Mouse (Mus musculus): ENCODE results near the gene Nisch. TPM values are rescaled to one million over a fixed set of nuclear protein-coding genes. Genes with fewer than 3 reads are reported as not detected.

The Nisch gene
- polyA plus RNA-seq, 1 experiment = 160 TPM

DNA sequence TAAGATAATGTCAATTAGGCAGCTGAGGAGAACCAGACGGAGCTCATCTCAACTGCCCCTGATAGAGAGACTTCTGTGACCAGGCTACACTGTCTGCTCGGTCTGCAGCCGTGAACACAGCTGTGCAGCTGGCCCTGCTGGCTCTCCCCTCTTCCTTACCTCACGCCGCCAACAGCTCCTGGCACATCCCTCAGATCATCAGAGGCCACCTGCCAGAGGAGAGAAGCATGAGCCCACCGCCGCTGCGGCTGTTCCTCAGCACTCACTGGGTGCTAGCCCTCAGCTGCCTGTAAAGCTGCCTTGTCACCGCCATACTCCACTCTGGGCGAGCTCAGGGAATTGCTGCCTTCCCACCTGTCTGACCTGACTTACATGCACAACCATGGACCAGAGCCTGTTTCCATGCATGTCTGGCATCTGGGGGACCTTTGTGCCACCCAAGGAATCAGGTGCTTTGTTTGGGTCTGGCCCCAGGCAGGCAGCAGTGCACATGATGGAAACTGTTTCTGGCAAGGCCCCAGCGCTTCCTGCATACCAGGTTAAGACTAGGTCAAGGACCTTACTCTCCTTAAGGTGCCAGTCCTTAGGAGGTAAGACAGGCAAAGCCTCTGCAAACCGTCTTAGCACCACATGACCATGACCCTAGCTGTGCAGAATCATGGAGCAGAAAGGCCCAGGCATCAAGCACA is 36.9 kb downstream of the Nisch start:
- no peak overlapping the region for H3ac ChIP-seq (ENCODE audit: control insufficient read depth, insufficient read length, low read depth)
- H3K36me3 ChIP-seq (ENCODE audit: control insufficient read depth, insufficient read depth) = peaks cover 97% of the 10 kb centered on the region
- no peaks in the 10 kb centered on the region for H3K27me3 ChIP-seq (ENCODE audit: control insufficient read depth, insufficient read depth, insufficient read length)
- peaks cover 6% of the 10 kb centered on the region for H3K79me3 ChIP-seq (ENCODE audit: low read depth)
- H3K79me2 ChIP-seq (ENCODE audit: control insufficient read depth, insufficient read depth) = peaks cover 6% of the 10 kb centered on the region
- no peak for TF ChIP-seq MYOD1 (IDR thresholded peaks at IDR 0.05; ENCODE audit: control insufficient read depth, insufficient read length, low read depth)
- TF ChIP-seq CTCF (IDR thresholded peaks at IDR 0.05; ENCODE audit: control insufficient read depth, insufficient read depth, insufficient read length) = no peak
- no peak for TF ChIP-seq MAX (IDR thresholded peaks at IDR 0.05)
- no peak overlapping the region for H3K4me3 ChIP-seq (ENCODE audit: insufficient read depth, poor library complexity, severe bottlenecking)

DNA sequence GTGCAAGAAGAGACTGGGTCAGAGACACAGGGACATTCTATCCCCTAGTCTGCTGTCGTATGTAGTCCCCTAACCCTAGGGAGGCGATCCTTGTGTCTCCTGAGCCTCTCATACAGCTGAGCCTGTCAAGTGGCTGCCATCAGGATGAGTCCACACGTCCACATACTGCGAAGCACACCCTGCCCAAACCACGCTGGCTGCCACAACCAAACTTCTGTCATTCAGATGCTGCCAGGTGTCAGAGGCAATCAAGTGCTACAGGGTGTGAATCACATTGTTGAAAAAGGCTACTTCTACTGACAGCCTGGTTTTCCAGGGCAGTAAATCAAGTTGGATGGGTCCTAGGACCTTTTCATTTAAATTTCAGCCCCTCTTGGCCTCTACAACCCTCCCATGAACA is 39.0 kb downstream of the Nisch start:
- H3K27me3 ChIP-seq (ENCODE audit: control insufficient read depth, insufficient read depth, insufficient read length) = no peaks in the 10 kb centered on the region
- no peak overlapping the region for H3ac ChIP-seq (ENCODE audit: control insufficient read depth, insufficient read length, low read depth)
- no peak overlapping the region for H3K4me3 ChIP-seq (ENCODE audit: insufficient read depth, poor library complexity, severe bottlenecking)
- TF ChIP-seq MAX (IDR thresholded peaks at IDR 0.05) (no peak), FOSL1 (IDR thresholded peaks at IDR 0.05; ENCODE audit: insufficient read depth, low read length, poor library complexity, severe bottlenecking) (no peak), MYOG (IDR thresholded peaks at IDR 0.05; ENCODE audit: control insufficient read depth, extremely low read depth, insufficient read length) (no peak), USF1 (IDR thresholded peaks at IDR 0.05; ENCODE audit: low read depth) (no peak), MYOD1 (IDR thresholded peaks at IDR 0.05; ENCODE audit: control insufficient read depth, insufficient read length, low read depth) (no peak), CEBPB (IDR thresholded peaks at IDR 0.05; ENCODE audit: low read depth) (no peak), CTCF (IDR thresholded peaks at IDR 0.05; ENCODE audit: control insufficient read depth, insufficient read depth, insufficient read length) (no peak)
- peaks cover 6% of the 10 kb centered on the region for H3K79me2 ChIP-seq (ENCODE audit: control insufficient read depth, insufficient read depth)
- H3K36me3 ChIP-seq (ENCODE audit: control insufficient read depth, insufficient read depth) = peaks cover 93% of the 10 kb centered on the region
- H3K79me3 ChIP-seq (ENCODE audit: low read depth) = peaks cover 6% of the 10 kb centered on the region

DNA sequence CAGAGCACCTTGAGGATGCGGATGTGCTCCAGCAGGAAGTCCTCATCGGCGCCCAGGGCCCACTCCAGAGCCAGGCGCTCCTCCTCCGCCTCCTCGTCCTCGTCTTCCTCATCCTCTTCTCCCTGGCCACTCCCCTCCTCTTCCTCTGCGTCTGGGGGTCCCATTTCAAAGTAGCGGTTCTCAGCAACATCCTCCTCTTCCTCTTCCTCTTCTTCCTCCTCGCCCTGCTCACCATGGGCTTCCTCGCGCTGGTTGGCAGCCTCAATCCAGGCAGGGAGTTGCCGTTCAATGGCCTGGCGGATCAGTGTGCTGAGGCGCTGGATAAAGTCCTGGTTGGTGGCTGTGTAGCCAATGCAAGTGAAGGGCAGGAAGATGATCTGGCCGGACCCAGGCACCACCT is 39.5 kb downstream of the Nisch start:
- no peak overlapping the region for H3K4me3 ChIP-seq (ENCODE audit: insufficient read depth, poor library complexity, severe bottlenecking)
- no peaks in the 10 kb centered on the region for H3K27me3 ChIP-seq (ENCODE audit: control insufficient read depth, insufficient read depth, insufficient read length)
- H3K79me3 ChIP-seq (ENCODE audit: low read depth) = peaks cover 6% of the 10 kb centered on the region
- H3ac ChIP-seq (ENCODE audit: control insufficient read depth, insufficient read length, low read depth) = no peak overlapping the region
- peaks cover 93% of the 10 kb centered on the region for H3K36me3 ChIP-seq (ENCODE audit: control insufficient read depth, insufficient read depth)
- H3K79me2 ChIP-seq (ENCODE audit: control insufficient read depth, insufficient read depth) = peaks cover 6% of the 10 kb centered on the region
- TF ChIP-seq MAX (IDR thresholded peaks at IDR 0.05) = no peak
- no peak for TF ChIP-seq USF1 (IDR thresholded peaks at IDR 0.05; ENCODE audit: low read depth)
- TF ChIP-seq MYOD1 (IDR thresholded peaks at IDR 0.05; ENCODE audit: control insufficient read depth, insufficient read length, low read depth) = no peak
- no peak for TF ChIP-seq MYOG (IDR thresholded peaks at IDR 0.05; ENCODE audit: control insufficient read depth, extremely low read depth, insufficient read length)
- no peak for TF ChIP-seq FOSL1 (IDR thresholded peaks at IDR 0.05; ENCODE audit: insufficient read depth, low read length, poor library complexity, severe bottlenecking)
- TF ChIP-seq CEBPB (IDR thresholded peaks at IDR 0.05; ENCODE audit: low read depth) = no peak

DNA sequence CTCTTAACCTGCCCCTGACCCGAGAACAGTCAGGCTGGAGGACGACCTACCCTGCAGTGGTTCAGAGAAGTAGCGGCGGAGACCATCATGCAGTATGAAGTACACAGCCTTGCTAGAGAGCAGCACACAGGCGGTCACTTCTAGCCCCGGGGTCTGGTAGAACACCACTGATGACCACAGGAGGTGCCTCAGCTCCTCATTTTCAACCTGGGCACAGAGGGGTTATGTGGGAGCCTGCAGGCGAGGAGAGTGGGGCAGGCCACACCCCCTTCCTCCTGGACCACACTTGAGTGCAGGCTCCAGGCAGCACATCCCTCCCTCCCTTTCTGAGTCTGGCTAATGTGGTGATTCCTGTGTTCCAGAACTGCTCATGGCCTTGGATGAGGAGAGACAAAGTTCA is 43.2 kb downstream of the Nisch start:
- Histone ChIP-seq H3K79me3 (ENCODE audit: low read depth) (peaks cover 2% of the 10 kb centered on the region), H3ac (ENCODE audit: control insufficient read depth, insufficient read length, low read depth) (no peak overlapping the region), H3K36me3 (ENCODE audit: control insufficient read depth, insufficient read depth) (peaks cover 75% of the 10 kb centered on the region), H3K27me3 (ENCODE audit: control insufficient read depth, insufficient read depth, insufficient read length) (no peaks in the 10 kb centered on the region), H3K79me2 (ENCODE audit: control insufficient read depth, insufficient read depth) (peaks cover 6% of the 10 kb centered on the region), H3K4me3 (ENCODE audit: insufficient read depth, poor library complexity, severe bottlenecking) (no peak overlapping the region)
- TF ChIP-seq USF1 (IDR thresholded peaks at IDR 0.05; ENCODE audit: low read depth) (no peak), CTCF (IDR thresholded peaks at IDR 0.05; ENCODE audit: control insufficient read depth, insufficient read depth, insufficient read length) (no peak), MYOG (IDR thresholded peaks at IDR 0.05; ENCODE audit: control insufficient read depth, extremely low read depth, insufficient read length) (no peak), MYOD1 (IDR thresholded peaks at IDR 0.05; ENCODE audit: control insufficient read depth, insufficient read length, low read depth) (no peak), CEBPB (IDR thresholded peaks at IDR 0.05; ENCODE audit: low read depth) (no peak), MAX (IDR thresholded peaks at IDR 0.05) (no peak), FOSL1 (IDR thresholded peaks at IDR 0.05; ENCODE audit: insufficient read depth, low read length, poor library complexity, severe bottlenecking) (no peak)

DNA sequence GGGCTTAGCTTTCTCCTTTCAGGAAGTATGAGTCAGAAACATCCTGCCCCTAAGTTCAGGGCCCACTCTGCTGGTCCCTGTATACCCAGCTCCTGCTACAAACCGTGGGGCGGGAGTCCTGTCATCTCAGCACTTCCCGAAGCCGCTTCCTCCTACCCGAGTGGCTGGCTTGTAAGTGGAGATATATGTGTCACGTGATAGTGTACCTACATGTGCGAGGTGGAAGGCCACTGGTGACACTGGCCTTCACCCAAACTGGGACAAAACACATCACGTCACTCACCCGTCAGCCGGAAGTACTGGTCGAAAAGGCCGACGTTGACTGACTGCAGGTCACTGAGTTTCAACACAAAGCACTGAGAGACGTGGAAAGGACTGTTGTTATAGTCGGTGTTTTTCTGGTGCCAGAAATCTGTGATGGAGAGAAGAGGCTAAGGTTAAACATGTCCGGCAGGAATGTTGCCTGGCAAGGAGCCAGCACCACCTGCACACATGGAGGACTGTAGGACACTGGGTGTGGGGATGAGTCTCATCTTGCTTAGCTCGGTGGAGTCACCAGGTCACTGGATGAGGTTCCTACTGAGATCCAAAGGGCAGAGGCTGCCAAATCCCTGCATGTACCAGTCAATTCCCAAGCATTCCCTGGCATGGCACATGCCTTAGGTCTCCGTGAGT is 43.8 kb downstream of the Nisch start:
- Histone ChIP-seq H3K36me3 (ENCODE audit: control insufficient read depth, insufficient read depth) (peaks cover 69% of the 10 kb centered on the region), H3K79me3 (ENCODE audit: low read depth) (no peaks in the 10 kb centered on the region), H3K27me3 (ENCODE audit: control insufficient read depth, insufficient read depth, insufficient read length) (no peaks in the 10 kb centered on the region), H3K4me3 (ENCODE audit: insufficient read depth, poor library complexity, severe bottlenecking) (no peak overlapping the region), H3K79me2 (ENCODE audit: control insufficient read depth, insufficient read depth) (peaks cover 6% of the 10 kb centered on the region), H3ac (ENCODE audit: control insufficient read depth, insufficient read length, low read depth) (no peak overlapping the region)
- no peak for TF ChIP-seq CTCF (IDR thresholded peaks at IDR 0.05; ENCODE audit: control insufficient read depth, insufficient read depth, insufficient read length)
- no peak for TF ChIP-seq USF1 (IDR thresholded peaks at IDR 0.05; ENCODE audit: low read depth)
- TF ChIP-seq MAX (IDR thresholded peaks at IDR 0.05) = no peak
- no peak for TF ChIP-seq FOSL1 (IDR thresholded peaks at IDR 0.05; ENCODE audit: insufficient read depth, low read length, poor library complexity, severe bottlenecking)
- TF ChIP-seq MYOG (IDR thresholded peaks at IDR 0.05; ENCODE audit: control insufficient read depth, extremely low read depth, insufficient read length) = no peak
- no peak for TF ChIP-seq MYOD1 (IDR thresholded peaks at IDR 0.05; ENCODE audit: control insufficient read depth, insufficient read length, low read depth)
- no peak for TF ChIP-seq CEBPB (IDR thresholded peaks at IDR 0.05; ENCODE audit: low read depth)
